Mouse (Mus musculus) kidney, embryonic 14.5 days (tissue): Measurements from ENCODE around the gene Tcf23. TPM values are rescaled to one million over a fixed set of nuclear protein-coding genes. Genes with fewer than 3 reads are reported as not detected.

ENCODE experiments used
- ATAC-seq: fragments of 200-750 bp; cut with Nextera tagmentation; 2 replicates; pipeline ENCODE4 v1.8.0; 2017; ENCODE audit warnings: moderate number of reproducible peaks, mild to moderate bottlenecking, moderate TSS enrichment, moderate library complexity; ENCODE audit not compliant: low FRiP score, low TSS enrichment
- H3K27ac ChIP-seq: fragments of 300-500 bp; sonication (generic); 2 replicates; pipeline ENCODE4 v1.5.1; 2014; ENCODE audit warnings: low read depth, mild to moderate bottlenecking, low read length, moderate library complexity, mixed read lengths
- H3K27me3 ChIP-seq: fragments of 300-500 bp; sonication (generic); 2 replicates; pipeline ENCODE4 v1.6.1; 2014; ENCODE audit warnings: mild to moderate bottlenecking, low read length; ENCODE audit not compliant: control insufficient read depth, insufficient read depth
- H3K36me3 ChIP-seq: fragments of 300-500 bp; sonication (generic); 2 replicates; pipeline ENCODE4 v1.6.1; 2014; ENCODE audit warnings: low read length, mixed read lengths; ENCODE audit not compliant: control insufficient read depth, insufficient read depth
- H3K4me1 ChIP-seq: fragments of 300-500 bp; sonication (generic); 2 replicates; pipeline ENCODE4 v1.6.1; 2014; ENCODE audit warnings: low read length, mixed read lengths; ENCODE audit not compliant: control insufficient read depth, insufficient read depth
- H3K4me2 ChIP-seq: fragments of 300-500 bp; sonication (generic); replicated peaks from 2 replicates; pipeline ENCODE4 v1.6.1; 2014; ENCODE audit warnings: low read depth, mild to moderate bottlenecking, low read length
- H3K4me3 ChIP-seq: fragments of 300-500 bp; sonication (generic); 2 replicates; pipeline ENCODE4 v1.5.1; 2014; ENCODE audit warnings: mild to moderate bottlenecking, low read length
- H3K9ac ChIP-seq: fragments of 300-500 bp; sonication (generic); 2 replicates; pipeline ENCODE4 v1.6.1; 2014; ENCODE audit warnings: low read depth, mild to moderate bottlenecking, low read length, moderate library complexity
- H3K9me3 ChIP-seq: fragments of 300-500 bp; sonication (generic); 2 replicates; pipeline ENCODE4 v1.6.1; 2016; ENCODE audit warnings: low read length; ENCODE audit not compliant: control insufficient read depth
- WGBS: fragments of 180-500 bp; shearing (Covaris S2); extraction: QIAGEN DNeasy Blood & Tissue Kit; methylation state at CpG from one replicate; pipeline ENCODE4 v1.1.7; 2014; 5-methylcytosine and 5-hydroxymethylcytosine counted together
- polyA plus RNA-seq: library from polyadenylated mRNA; unstranded; fragments of >200 nt; fragmentation: Nextera tagmentation; extraction: Ambion mirVana; gene quantifications from 2 replicates; pipeline ENCODE4 v1.2.1, GENCODE M21; 2014

Gene Tcf23
- polyA plus RNA-seq, 1 experiment from 2014 or later: 0.83 TPM

GRCm38 (mm10) chr5:31023254-31023653, 54.8 kb downstream of the Tcf23 start:
- 18% methylated on average over 4 of the region's 4 CpGs for WGBS
- Histone ChIP-seq H3K27ac (no peak overlapping the region), H3K9ac (no peak overlapping the region), H3K36me3 (no peaks in the 10 kb centered on the region), H3K4me1 (no peaks in the 10 kb centered on the region; the same call in 1 of the 2 replicates), H3K9me3 (no peaks in the 10 kb centered on the region), H3K27me3 (no peaks in the 10 kb centered on the region), H3K4me3 (no peak overlapping the region), H3K4me2 (no peak overlapping the region)
- peak; percentile 62; the same call in 1 of the 2 replicates for ATAC-seq

- Histone ChIP-seq H3K4me2 (no peak overlapping the region), H3K27ac (no peak overlapping the region), H3K36me3 (no peaks in the 10 kb centered on the region), H3K4me1 (no peaks in the 10 kb centered on the region; the same call in 1 of the 2 replicates), H3K9me3 (no peaks in the 10 kb centered on the region), H3K4me3 (no peak overlapping the region), H3K27me3 (no peaks in the 10 kb centered on the region), H3K9ac (no peak overlapping the region)
- ATAC-seq: no peak
These were observed 56.2 kb downstream of the Tcf23 start for GRCm38 (mm10) chr5:31024641-31025040.

Other genes starting within 250 kb of the Tcf23 start
- gene Mapre3, start 154.0 kb upstream of the Tcf23 start, polyA plus RNA-seq: 13.6 and 19.3 TPM in 2 replicates
- gene Tmem214, start 100.7 kb upstream of the Tcf23 start, polyA plus RNA-seq: 53.1 and 65.1 TPM in 2 replicates
- 19.5 and 27.1 TPM in 2 replicates for gene Agbl5, start 80.0 kb upstream of the Tcf23 start, polyA plus RNA-seq
- gene Ost4, start 60.9 kb upstream of the Tcf23 start, polyA plus RNA-seq: 500 and 653 TPM in 2 replicates
- gene Emilin1, start 55.3 kb upstream of the Tcf23 start, polyA plus RNA-seq: 170 and 191 TPM in 2 replicates
- 29.7 and 31.4 TPM in 2 replicates for gene Khk, start 47.2 kb upstream of the Tcf23 start, polyA plus RNA-seq
- gene Cgref1, start 23.1 kb upstream of the Tcf23 start, polyA plus RNA-seq: 7.5 and 10.4 TPM in 2 replicates
- gene Preb, start 8.3 kb upstream of the Tcf23 start, polyA plus RNA-seq: 97.6 and 99.5 TPM in 2 replicates
- 144 and 160 TPM in 2 replicates for gene Atraid, start 79.7 kb downstream of the Tcf23 start, polyA plus RNA-seq
- 5.5 and 10.9 TPM in 2 replicates for gene Slc5a6, start 80.3 kb downstream of the Tcf23 start, polyA plus RNA-seq
- 35.4 and 40.5 TPM in 2 replicates for gene Cad, start 86.1 kb downstream of the Tcf23 start, polyA plus RNA-seq
- gene Dnajc5g, start 137.6 kb downstream of the Tcf23 start, polyA plus RNA-seq: not detected in 2 replicates
- gene Slc30a3, start 139.6 kb downstream of the Tcf23 start, polyA plus RNA-seq: 1.9 and 3.4 TPM in 2 replicates
- not detected in 2 replicates for gene Trim54, start 148.1 kb downstream of the Tcf23 start, polyA plus RNA-seq
- gene Ucn, start 170.2 kb downstream of the Tcf23 start, polyA plus RNA-seq: not detected in 2 replicates
- gene Mpv17, start 185.6 kb downstream of the Tcf23 start, polyA plus RNA-seq: 67.5 and 68.3 TPM in 2 replicates
- 1.4 and 1.6 TPM in 2 replicates for gene Gm29609, start 211.2 kb downstream of the Tcf23 start, polyA plus RNA-seq
- 51.6 and 85.6 TPM in 2 replicates for gene Gtf3c2, start 211.5 kb downstream of the Tcf23 start, polyA plus RNA-seq
- gene Snx17, start 224.6 kb downstream of the Tcf23 start, polyA plus RNA-seq: 110 and 133 TPM in 2 replicates
- 60.1 and 67.3 TPM in 2 replicates for gene Eif2b4, start 224.8 kb downstream of the Tcf23 start, polyA plus RNA-seq
- gene Zfp513, start 233.6 kb downstream of the Tcf23 start, polyA plus RNA-seq: 6.7 and 9.0 TPM in 2 replicates